Mouse (Mus musculus) ES-E14 (cell line): ENCODE data around the gene Gm45844. TPM values are rescaled to one million over a fixed set of nuclear protein-coding genes. Genes with fewer than 3 reads are reported as not detected.
"Not testable (repeated sequence)": the region's sequence is repeated elsewhere in the genome, so short reads cannot be mapped to it uniquely, and the experiment has no call there.

ENCODE experiments used
- DNase-seq: peaks from one replicate; pipeline ENCODE4 v3.0.0-alpha.2; 2013; ENCODE audit warnings: low read depth, low spot score
- H3K27ac ChIP-seq: 2 replicates; pipeline ENCODE4 v1.5.1; 2012; ENCODE audit warnings: low read depth, mild to moderate bottlenecking, low read length, moderate library complexity, mixed read lengths; ENCODE audit not compliant: poor library complexity, insufficient read depth, severe bottlenecking
- H3K36me3 ChIP-seq: 2 replicates; pipeline ENCODE4 v1.6.1; 2012; ENCODE audit warnings: mild to moderate bottlenecking, low read length, moderate library complexity, mixed read lengths; ENCODE audit not compliant: control insufficient read depth, poor library complexity, insufficient read depth, severe bottlenecking
- H3K4me1 ChIP-seq, 2 experiments: fragments of 150-350 bp in 1 of 2; sonication (generic) in 1 of 2; 2 replicates each; pipeline ENCODE4 v1.6.1; 2012; ENCODE audit warnings: low read length in 2 of 2, mild to moderate bottlenecking in 1 of 2, mixed read lengths in 1 of 2; ENCODE audit not compliant: control insufficient read depth in 2 of 2, insufficient read depth in 2 of 2, poor library complexity in 1 of 2
- H3K4me3 ChIP-seq, 2 experiments: fragments of 150-350 bp in 1 of 2; sonication (generic) in 1 of 2; 2 replicates each; pipeline ENCODE4 v1.5.1; 2012; ENCODE audit warnings: low read length in 2 of 2, low read depth in 1 of 2, mild to moderate bottlenecking in 1 of 2, mixed read lengths in 1 of 2; ENCODE audit not compliant: insufficient read depth in 1 of 2, poor library complexity in 1 of 2, severe bottlenecking in 1 of 2
- H3K9ac ChIP-seq: 2 replicates; pipeline ENCODE4 v1.6.1; 2012; ENCODE audit warnings: low read depth, mild to moderate bottlenecking, low read length, mixed read lengths; ENCODE audit not compliant: poor library complexity, insufficient read depth, severe bottlenecking
- H3K9me3 ChIP-seq: fragments of 150-350 bp; sonication (generic); 2 replicates; pipeline ENCODE4 v1.6.1; 2012; ENCODE audit warnings: low read depth, mild to moderate bottlenecking, low read length; ENCODE audit not compliant: control insufficient read depth, insufficient read depth
- CHD2 ChIP-seq: IDR thresholded peaks from 2 replicates; pipeline ENCODE4 v1.6.1; 2014; ENCODE audit warnings: mild to moderate bottlenecking, low read depth, low read length, inconsistent platforms
- HCFC1 ChIP-seq: IDR thresholded peaks from 2 replicates; pipeline ENCODE4 v1.6.1; 2012; ENCODE audit warnings: low read length, inconsistent platforms, borderline replicate concordance; ENCODE audit not compliant: insufficient read depth
- MAFK ChIP-seq: IDR thresholded peaks from 2 replicates; pipeline ENCODE4 v1.6.1; 2014; ENCODE audit warnings: mild to moderate bottlenecking, low read depth, low read length, inconsistent platforms; ENCODE audit not compliant: insufficient read depth
- ZC3H11A ChIP-seq: IDR thresholded peaks from 2 replicates; pipeline ENCODE4 v1.6.1; 2012; ENCODE audit warnings: low read depth, mild to moderate bottlenecking, inconsistent platforms, low read length, borderline replicate concordance
- ZNF384 ChIP-seq: IDR thresholded peaks from 2 replicates; pipeline ENCODE4 v1.6.1; 2012; ENCODE audit warnings: low read depth, low read length, inconsistent platforms
- in situ Hi-C, 2 experiments: fragments of 600-800 bp; cut with MboI; formaldehyde crosslinking; loops; one replicate each; pipeline ENCODE4 v1.15.1; 2025; ENCODE audit warnings: low sequenced_read_pairs in 2 of 2, inconsistent platforms in 1 of 2; ENCODE audit not compliant: unreplicated experiment in 2 of 2
- total RNA-seq: library from RNA; depleted of rRNA; stranded (reverse); fragments of 300-350 nt; gene quantifications from 2 replicates; pipeline ENCODE4 v1.2.3, GENCODE M21; 2012

Gene Gm45844
- total RNA-seq, 1 experiment = not detected

DNA sequence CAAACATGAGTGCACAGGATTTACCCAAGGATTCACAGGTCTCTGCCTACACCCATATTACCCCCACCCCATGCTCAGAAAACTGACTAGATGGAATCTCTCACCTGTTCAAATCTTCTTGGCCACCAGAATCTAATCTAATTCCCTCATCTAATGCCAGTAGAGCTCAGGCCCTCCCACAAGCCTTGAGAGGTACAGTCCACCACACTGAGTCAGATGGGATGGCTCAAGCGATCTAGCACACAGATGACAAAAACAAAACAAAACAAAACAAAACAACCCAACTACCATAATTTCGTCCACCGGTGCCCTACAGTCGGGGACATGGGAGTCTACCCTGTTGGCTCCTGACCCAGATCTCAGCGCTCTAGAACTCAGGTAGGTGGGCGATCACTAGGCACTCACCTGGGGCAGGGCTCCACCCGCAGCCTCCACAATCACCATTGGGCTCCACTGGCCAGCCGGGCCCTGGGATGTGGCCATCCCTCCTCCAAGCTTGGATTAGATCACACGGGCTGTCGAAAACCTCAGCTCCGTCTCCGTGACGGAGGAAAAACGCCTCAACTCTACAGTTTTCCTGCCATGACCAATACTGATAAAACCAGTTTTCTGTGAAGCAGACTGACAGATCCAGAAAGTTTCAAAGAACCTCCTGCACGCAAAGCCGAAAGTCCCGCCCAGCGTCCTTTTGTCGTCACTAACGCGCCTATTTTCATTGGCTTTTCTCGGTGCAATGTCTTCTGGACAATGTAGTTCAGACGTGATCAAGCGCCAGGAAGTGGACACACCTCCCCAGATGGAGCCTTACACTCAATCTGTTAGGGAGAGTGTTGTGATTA, 68.6 kb downstream of the Gm45844 start, which contains the start of gene Zfp772:
Gene Zfp772 (minus strand): TSS at position 686 of the 839 bp plus-strand sequence.
- H3K4me1 ChIP-seq, H3K9me3 ChIP-seq, H3K36me3 ChIP-seq, DNase-seq, H3K27ac ChIP-seq: not testable (repeated sequence)
- peak within 1 kb of the TSS; percentile 78 for H3K4me3 ChIP-seq
- peak; percentile 75 for TF ChIP-seq HCFC1
- H3K9ac ChIP-seq = peak within 1 kb of the TSS; percentile 79
- in situ Hi-C loops = loop anchor here in 1 of 2 experiments (25.0 kb wide), 1 partner anchor 97 kb away; the partner anchor contains the start of gene Zfp954

GRCm38 (mm10) chr7:7188191-7188942, 89.7 kb downstream of the Gm45844 start:
- Histone ChIP-seq H3K4me3 (peak overlapping the region; percentile 73 to 99), H3K4me1 (no peaks in the 10 kb centered on the region), H3K9ac (peak overlapping the region; percentile 72), H3K9me3 (no peaks in the 10 kb centered on the region), H3K27ac (no peak overlapping the region), H3K36me3 (no peaks in the 10 kb centered on the region)
- DNase-seq = peak; percentile 75
- TF ChIP-seq ZNF384 (no peak), MAFK (no peak), CHD2 (no peak), HCFC1 (peak; percentile 75; the same call in 1 of the 2 replicates), ZC3H11A (peak; percentile 20; the same call in 1 of the 2 replicates)
- in situ Hi-C loops = no loop called here

DNA sequence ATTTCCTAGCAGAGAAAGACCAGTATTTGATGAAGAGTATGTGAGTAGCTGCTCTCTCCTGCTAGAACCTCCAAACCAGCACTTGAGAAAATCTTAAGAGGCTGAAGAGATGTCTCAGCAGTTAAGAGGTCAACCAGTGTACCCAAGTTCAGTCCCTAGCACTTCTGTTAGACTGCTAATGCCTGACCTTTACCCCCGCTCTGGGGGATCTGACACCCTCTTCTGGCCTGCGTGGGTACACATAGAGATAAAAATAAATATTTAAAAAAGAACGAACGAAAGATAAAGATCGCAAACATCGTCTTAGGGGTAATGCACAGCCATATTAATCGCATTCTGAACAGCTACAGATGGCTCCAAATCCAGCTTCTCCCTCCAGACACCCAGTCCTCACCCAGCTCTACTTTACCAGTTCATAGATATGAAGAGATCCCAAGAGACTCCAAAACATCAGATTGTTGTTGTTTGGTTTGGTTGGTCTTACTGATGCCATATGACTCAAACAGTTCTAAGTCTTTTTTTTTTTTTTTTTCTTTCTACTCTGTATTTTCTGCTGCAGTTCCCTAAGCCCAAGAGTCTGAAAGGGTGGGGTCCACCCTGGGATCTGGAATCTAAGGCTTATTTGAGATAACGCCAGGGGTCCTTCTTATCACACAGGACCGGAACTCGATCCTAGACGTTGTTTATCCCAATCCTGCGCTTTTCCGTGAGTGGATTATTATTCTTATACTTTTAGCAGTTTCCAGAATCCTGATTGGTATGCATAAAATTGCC, 90.5 kb downstream of the Gm45844 start:
- TF ChIP-seq ZC3H11A = no peak
- 0 out of 2 replicates have a peak, but pooled peaks have one; percentile 5 for TF ChIP-seq ZNF384
- DNase-seq = no peak
- Histone ChIP-seq H3K36me3 (0 out of 2 replicates have a peak, but pooled peaks cover 1% of the 10 kb centered on the region), H3K4me3 (peak overlapping the region; percentile 73 to 99), H3K4me1 (no peaks in the 10 kb centered on the region), H3K27ac (no peak overlapping the region), H3K9me3 (no peaks in the 10 kb centered on the region), H3K9ac (peak overlapping the region; percentile 72; the same call in 1 of the 2 replicates)
- in situ Hi-C loops = no loop called here

- TF ChIP-seq CHD2 (no peak), ZC3H11A (no peak), ZNF384 (no peak), HCFC1 (no peak), MAFK (no peak)
- Histone ChIP-seq H3K27ac (no peak overlapping the region), H3K9ac (no peak overlapping the region), H3K4me1 (no peaks in the 10 kb centered on the region), H3K36me3 (peaks cover 8% of the 10 kb centered on the region), H3K4me3 (no peak overlapping the region), H3K9me3 (no peaks in the 10 kb centered on the region)
- in situ Hi-C loops = no loop called here
- DNase-seq = no peak
These were observed 92.2 kb downstream of the Gm45844 start for GRCm38 (mm10) chr7:7185897-7186296.
